ENCODE assay signal across 8 mouse cellular contexts in genomic region chr17:25844396-25844901, GRCm38 (mm10). TPM values are rescaled to one million over a fixed set of nuclear protein-coding genes. Genes with fewer than 3 reads are reported as not detected.
A peak's percentile ranks its signal among the peaks of the same experiment; 100 is the strongest.
DNase-seq lines count a peak whose midpoint lies in the region; ATAC-seq and TF ChIP-seq lines count a peak whose summit lies in the region.

Gene Rhot2 (minus strand): TSS chr17:25844851.

- WGBS in forebrain, embryonic 13.5 days = 1% methylated on average over 21 of the region's 21 CpGs
- WGBS in neural tube, embryonic 15.5 days = under 1% methylated on average over 21 of the region's 21 CpGs

- H3K27me3 ChIP-seq in E14TG2a.4 (ENCODE audit: insufficient read depth, low read length) = no peaks in the 10 kb centered on the region
- H3K27me3 ChIP-seq in forebrain, embryonic 13.5 days = no peaks in the 10 kb centered on the region
- H3K27me3 ChIP-seq in neural tube, embryonic 15.5 days (replicated peaks) = no peaks in the 10 kb centered on the region

- peaks cover 86% of the 10 kb centered on the region for H3K36me3 ChIP-seq in E14TG2a.4 (ENCODE audit: insufficient read depth, low read length)
- peaks cover 66% of the 10 kb centered on the region for H3K36me3 ChIP-seq in forebrain, embryonic 13.5 days (ENCODE audit: poor library complexity, severe bottlenecking)
- H3K36me3 ChIP-seq in neural tube, embryonic 15.5 days = peaks cover 40% of the 10 kb centered on the region

- peak; percentile 90 for DNase-seq in c-Kit-positive CD71-positive TER-119-positive erythroid progenitor cells, embryonic 14.5 days (ENCODE audit: low spot score)
- DNase-seq in heart, postnatal 10 days = peak; percentile 96 to 98
- DNase-seq in layer of hippocampus, adult 11-12 months (ENCODE audit: low spot score) = peak; percentile 95
- peak; percentile 97 to 98 for DNase-seq in lung, adult 18-20 months
- peak; percentile 93 for DNase-seq in testis, postnatal 14 days (ENCODE audit: low spot score)

- peaks cover 35% of the 10 kb centered on the region for H3K4me1 ChIP-seq in E14TG2a.4 (replicated peaks; ENCODE audit: low read depth, low read length)
- H3K4me1 ChIP-seq in forebrain, embryonic 13.5 days = peaks cover 17% of the 10 kb centered on the region
- H3K4me1 ChIP-seq in neural tube, embryonic 15.5 days = peaks cover 22% of the 10 kb centered on the region

- ATAC-seq in forebrain, embryonic 13.5 days = peak; percentile 96
- peak; percentile 92 for ATAC-seq in neural tube, embryonic 15.5 days (ENCODE audit: low FRiP score)

- H3K9me3 ChIP-seq in E14TG2a.4 (ENCODE audit: low read length) = no peaks in the 10 kb centered on the region
- H3K9me3 ChIP-seq in forebrain, embryonic 13.5 days (replicated peaks) = no peaks in the 10 kb centered on the region
- H3K9me3 ChIP-seq in neural tube, embryonic 15.5 days (replicated peaks) = no peaks in the 10 kb centered on the region

- peak within 1 kb of the TSS; percentile 66 for H3K27ac ChIP-seq in forebrain, embryonic 13.5 days
- H3K27ac ChIP-seq in neural tube, embryonic 15.5 days (replicated peaks) = peak within 1 kb of the TSS; percentile 79

- no peak; the same call in 1 of the 2 replicates for TF ChIP-seq CTCF in E14TG2a.4 (conservative IDR thresholded peaks at IDR 0.05; ENCODE audit: low read length)

- H3K4me2 ChIP-seq in forebrain, embryonic 13.5 days = peak within 1 kb of the TSS; percentile 96
- H3K4me2 ChIP-seq in neural tube, embryonic 15.5 days = peak within 1 kb of the TSS; percentile 80

- H3K4me3 ChIP-seq in E14TG2a.4 (replicated peaks; ENCODE audit: low read length) = peak within 1 kb of the TSS; percentile 90
- peak within 1 kb of the TSS; percentile 73 for H3K4me3 ChIP-seq in forebrain, embryonic 13.5 days
- H3K4me3 ChIP-seq in neural tube, embryonic 15.5 days (replicated peaks) = peak within 1 kb of the TSS; percentile 81

- peak within 1 kb of the TSS; percentile 74 for H3K9ac ChIP-seq in forebrain, embryonic 13.5 days
- H3K9ac ChIP-seq in neural tube, embryonic 15.5 days (replicated peaks) = peak within 1 kb of the TSS; percentile 86

- intact Hi-C loops in heart, postnatal 10 days (cut with DNase I) = no loop called here

RNA-seq across cellular contexts. Expression of gene Rhot2, which starts in this region (rescaled TPM):
- 16.2 and 17.6 TPM in 2 replicates for polyA plus RNA-seq in forebrain, embryonic 13.5 days (2015; fragmentation: Nextera tagmentation; extraction: Ambion mirVana)
- total RNA-seq in heart, postnatal 10 days (2021) = 10 to 100 TPM; 80.4 to 86.5 TPM
- polyA plus RNA-seq in neural tube, embryonic 15.5 days (2015; fragmentation: Nextera tagmentation; extraction: Ambion mirVana) = 17.8 and 23.0 TPM in 2 replicates

Comparison
In these comparisons a context has a peak if more than half of its experiments do, and no peak if none do; other contexts are left out.
1. Peak in every context shown above with its lines: DNase-seq, ATAC-seq, H3K4me3 ChIP-seq and H3K27ac ChIP-seq.